Mouse (Mus musculus) sigmoid colon, adult 10 weeks (tissue): ENCODE data around the gene Asxl1. TPM values are rescaled to one million over a fixed set of nuclear protein-coding genes. Genes with fewer than 3 reads are reported as not detected.

ENCODE experiments used
- polyA plus RNA-seq: library from polyadenylated mRNA; stranded (reverse); fragments of 350-450 nt; fragmentation: Illumina TruSeq; extraction: RNeasy Lipid Tissue Mini Kit (QIAGEN cat#74804); gene quantifications from one replicate; pipeline ENCODE4 v1.2.3, GENCODE M21; 2014; ENCODE audit warnings: low read depth, low replicate concordance

Gene Asxl1
- polyA plus RNA-seq = 26.2 TPM

DNA sequence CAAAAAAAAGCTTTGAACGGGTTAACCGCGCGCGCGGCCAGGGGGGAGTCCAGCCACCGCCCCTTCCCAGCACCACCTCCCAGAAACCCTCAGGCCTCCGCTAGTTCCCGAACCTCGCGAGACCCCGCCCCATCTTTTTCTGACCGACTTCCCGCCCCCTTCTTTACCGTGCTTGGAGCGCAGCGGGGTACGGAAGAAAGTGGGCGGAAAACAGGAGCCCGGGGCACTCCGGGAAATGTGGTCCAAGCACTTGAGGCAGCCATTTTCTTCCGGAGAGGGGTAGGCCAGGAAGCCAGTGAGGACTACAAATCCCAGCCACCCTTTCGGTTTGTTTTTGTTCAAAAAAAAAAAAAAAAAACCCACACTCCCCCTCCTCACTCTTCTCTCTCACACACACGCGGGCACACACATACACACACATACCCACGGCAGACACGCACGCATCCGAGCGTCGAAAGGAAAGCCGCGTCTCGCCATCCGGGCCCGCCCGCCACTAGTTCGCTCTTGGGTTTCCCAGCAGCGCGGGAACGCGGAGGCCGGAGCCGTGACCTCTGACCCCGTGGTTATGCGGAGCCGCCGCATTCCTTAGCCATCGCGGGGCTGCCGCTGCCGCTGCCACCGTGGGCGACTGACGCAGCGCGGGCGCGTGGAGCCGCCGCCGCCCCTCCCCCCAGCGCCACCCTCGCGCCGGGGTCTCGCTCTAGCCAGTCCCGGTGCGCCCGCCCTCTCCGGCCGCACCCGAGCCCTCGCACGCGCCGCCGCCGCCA is at the start of gene Asxl1:
Gene Asxl1, plus strand, starts transcription at position 376 of the 767 bp plus-strand sequence.

Other genes starting within 250 kb of the Asxl1 start
- 0.41 TPM for gene Hck, start 237.4 kb upstream of the Asxl1 start, polyA plus RNA-seq
- gene Tm9sf4, start 184.5 kb upstream of the Asxl1 start, polyA plus RNA-seq = 75.4 TPM
- gene Tspyl3, start 120.4 kb upstream of the Asxl1 start, polyA plus RNA-seq = 1.6 TPM
- 25.4 TPM for gene Plagl2, start 104.4 kb upstream of the Asxl1 start, polyA plus RNA-seq
- 20.4 TPM for gene Pofut1, start 104.3 kb upstream of the Asxl1 start, polyA plus RNA-seq
- 24.2 TPM for gene Kif3b, start 54.4 kb upstream of the Asxl1 start, polyA plus RNA-seq
- not detected for gene 4930404H24Rik, start 147.0 kb downstream of the Asxl1 start, polyA plus RNA-seq
- 26.0 TPM for gene Nol4l, start 184.1 kb downstream of the Asxl1 start, polyA plus RNA-seq